Mouse (Mus musculus) left cerebral cortex, postnatal 14 days (tissue): ENCODE data around the gene Gm11213. TPM values are rescaled to one million over a fixed set of nuclear protein-coding genes. Genes with fewer than 3 reads are reported as not detected.

Experiments
- DNase-seq, 2 experiments: peaks; one replicate each; pipeline ENCODE4 v3.0.0; 2021 to 2022; ENCODE audit warnings: low spot score in 2 of 2, mixed read lengths in 1 of 2
- intact Hi-C: fragments of 180-260 bp; cut with DNase I; formaldehyde crosslinking; loops from one replicate; pipeline ENCODE4 v1.15.1; 2025
- long read RNA-seq, 2 experiments: library from polyadenylated mRNA; stranded (forward); transcript quantifications; one replicate each; pipeline ENCODE4 v2.0.0; 2021
- total RNA-seq, 2 experiments: library from RNA; stranded (reverse); gene quantifications; 2 replicates each; pipeline ENCODE4 v1.2.3; 2021

Gm11213 gene
- not detected for total RNA-seq
- long read RNA-seq, experiment 1, result 0 reads
- long read RNA-seq, experiment 2, result 0 reads

DNA sequence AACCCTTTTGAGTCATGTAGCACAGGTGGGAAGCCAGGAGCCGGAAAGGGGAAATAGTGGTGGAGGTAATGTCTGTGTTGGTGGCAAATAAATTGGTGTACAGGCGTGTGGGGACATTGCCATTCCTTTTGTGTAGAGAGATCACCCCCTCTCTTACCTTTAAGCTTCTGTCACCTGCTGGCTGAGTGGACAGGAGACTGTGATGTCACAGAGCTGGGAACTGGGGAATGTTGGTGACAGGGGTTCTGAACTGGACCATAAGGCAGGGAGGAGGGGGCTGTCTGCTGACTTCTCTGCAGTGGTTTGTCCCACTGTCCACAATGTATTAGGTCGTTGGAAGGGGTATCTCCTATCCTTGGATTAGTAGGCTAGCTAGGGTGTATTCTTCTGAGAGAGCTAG lies at the start of gene Gm11213:
Gene Gm11213 (minus strand): TSS at position 317 of the 400 bp plus-strand sequence.
- intact Hi-C loops, result no loop called here
- DNase-seq, result no peak

DNA sequence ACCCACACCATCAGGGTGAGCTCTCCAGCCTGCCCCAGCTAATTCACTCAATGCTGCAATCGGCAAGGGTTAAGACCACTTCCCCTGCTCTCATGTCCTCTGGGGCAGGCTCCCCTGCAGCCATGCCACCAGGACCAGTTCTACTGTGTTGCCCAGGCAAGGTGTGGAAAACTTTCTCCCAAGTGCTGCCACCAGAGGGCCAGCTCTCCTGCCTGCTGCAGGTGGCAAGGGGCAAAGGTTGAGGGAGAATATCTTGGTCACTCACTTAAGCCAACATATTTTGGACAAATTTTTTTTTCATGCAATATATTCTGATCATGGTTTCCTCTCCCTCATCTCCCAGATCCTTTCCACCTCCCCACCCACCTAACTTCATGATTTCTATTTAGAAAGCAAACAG lies 49.3 kb upstream of the Gm11213 start:
- intact Hi-C loops, result no loop called here
- no peak for DNase-seq

DNA sequence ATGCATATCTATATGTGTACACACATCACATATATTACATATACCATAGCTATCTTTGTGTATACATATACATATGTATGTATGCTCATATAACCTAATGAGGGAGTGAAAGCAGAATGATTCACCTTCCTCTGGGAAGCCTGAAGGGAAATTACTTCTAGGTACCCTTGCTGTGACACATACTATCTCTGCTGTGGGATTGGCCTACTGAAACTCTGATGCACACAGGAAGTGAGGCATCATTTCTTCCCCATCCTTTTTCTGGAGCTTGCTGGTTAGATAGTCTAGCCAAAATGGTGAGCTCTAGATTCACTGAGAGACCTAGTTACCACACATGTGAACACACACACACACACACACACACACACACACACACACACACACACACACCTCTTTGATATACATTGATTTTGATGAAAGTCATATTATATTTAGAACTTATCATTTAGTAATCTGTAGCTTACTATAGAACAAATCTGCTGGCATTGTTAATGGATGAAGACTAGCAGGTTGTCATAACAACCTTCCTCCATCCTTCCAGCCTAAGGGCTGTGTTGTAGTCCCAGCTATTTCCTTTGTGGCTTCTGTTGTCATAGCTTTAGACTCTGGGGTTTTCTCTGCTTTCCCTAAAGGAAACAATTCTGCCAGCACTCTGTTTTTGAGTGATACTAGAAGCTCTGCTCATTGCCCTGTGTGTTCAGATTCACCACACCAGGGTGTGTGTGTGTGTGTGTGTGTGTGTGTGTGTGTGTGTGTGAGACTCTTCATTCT lies 39.1 kb upstream of the Gm11213 start:
- intact Hi-C loops, result no loop called here

DNA sequence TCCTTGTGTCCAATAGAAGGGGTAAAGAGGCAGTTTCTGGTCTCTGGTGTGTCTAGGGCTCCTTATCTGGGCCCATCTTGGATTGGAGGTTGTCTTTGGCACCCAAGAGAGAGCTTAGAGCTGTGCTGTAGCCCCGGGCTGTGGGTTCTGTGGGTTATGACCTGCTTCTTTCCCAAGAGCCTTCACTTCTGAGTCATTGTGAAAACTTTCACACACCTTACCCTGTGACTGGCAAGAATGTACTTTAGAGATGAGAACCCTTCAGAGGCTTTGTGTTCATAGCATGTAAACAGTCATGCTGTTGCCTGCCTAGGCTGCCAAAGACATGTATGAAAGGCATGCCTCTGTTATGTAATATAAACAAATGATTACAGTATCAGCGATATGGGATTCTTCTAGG lies 34.8 kb upstream of the Gm11213 start:
- intact Hi-C loops, result no loop called here
- no peak for DNase-seq

More for the DNA sequence above, 39.1 kb upstream of the Gm11213 start:
- no peak for DNase-seq

DNA sequence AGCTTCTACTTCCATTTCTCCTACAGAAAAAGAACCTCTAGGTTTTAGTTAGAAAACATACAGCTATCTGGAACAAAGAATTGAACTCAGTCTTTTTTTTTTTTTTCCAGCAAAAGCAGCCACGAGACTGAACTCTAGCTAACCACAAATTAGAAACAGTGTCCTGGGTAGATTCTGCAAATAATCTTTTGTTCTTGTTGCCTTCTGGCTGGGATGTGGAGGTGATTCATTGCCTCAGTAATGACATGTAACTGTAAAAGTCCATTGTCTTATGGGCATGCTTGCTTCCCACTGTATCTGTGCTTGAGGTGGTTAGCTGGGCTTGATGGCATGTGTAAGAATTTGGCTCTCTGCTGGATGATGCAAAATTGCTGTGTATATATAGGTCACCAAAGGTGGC lies 33.5 kb upstream of the Gm11213 start:
- DNase-seq, result no peak
- intact Hi-C loops, result no loop called here

DNA sequence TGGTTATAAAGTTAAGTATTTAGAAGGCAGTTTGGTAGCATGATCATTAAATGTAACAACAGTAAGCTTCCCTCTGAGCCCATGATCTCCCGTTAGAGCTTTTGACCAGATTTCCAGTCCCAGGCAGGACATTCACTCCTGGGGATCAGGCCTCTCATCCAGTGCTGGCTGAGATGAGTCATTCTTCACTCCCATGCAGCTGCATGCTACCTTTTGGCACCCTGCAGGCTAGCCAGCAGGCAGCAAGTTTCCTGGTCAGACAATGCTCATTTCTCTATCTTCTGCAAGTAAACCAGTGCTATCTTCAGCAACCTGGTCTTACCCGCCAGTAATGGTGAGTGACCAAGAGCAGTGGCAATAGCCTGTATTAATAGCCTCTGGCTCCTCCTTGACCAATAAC lies 28.1 kb upstream of the Gm11213 start:
- intact Hi-C loops, result no loop called here

DNA sequence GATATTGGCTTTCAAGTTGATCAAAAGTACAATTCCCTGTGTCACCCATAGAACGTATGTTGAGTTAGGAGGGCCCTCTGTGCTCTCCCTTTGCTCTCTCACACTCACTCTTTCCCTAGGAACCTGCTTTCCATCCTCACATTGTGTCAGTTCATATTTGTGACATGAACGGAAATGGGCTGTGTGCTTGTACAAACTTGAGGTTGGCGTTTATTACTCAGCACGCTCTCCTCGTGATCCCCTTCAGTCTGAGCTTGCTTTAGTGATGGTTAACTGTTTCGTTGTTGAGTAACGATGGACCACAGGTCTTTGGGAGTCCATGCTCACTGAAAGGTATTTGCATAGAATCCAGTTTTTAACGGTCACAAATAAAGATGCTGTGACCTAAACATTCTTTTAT lies 22.1 kb upstream of the Gm11213 start:
- intact Hi-C loops, result no loop called here
- no peak for DNase-seq

More for the DNA sequence above, 28.1 kb upstream of the Gm11213 start:
- no peak for DNase-seq

DNA sequence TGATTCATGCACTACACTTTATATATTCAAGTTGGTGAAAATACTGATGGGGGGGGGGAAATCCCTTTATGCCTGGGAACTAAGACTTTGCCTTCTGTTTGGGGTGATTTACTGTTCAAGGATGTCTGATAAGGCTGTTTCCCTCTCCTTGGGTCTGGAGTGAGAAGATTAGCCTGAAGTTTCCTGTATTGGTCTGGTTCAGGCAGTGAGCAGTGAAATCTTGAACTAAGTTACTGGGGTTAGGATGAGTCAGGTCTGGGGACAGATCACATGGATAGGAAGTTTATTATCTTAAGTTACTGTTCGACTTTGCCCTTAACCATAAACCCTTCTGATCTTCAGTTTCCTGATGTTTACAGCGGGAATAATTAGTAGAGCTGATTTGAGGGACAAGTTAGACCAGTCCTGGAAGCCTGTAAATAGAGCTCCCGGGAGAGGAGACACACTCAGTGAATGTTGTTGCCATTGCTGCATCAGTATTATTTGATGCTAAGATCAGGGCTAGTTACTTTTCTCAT lies 20.6 kb upstream of the Gm11213 start:
- intact Hi-C loops, result no loop called here
- no peak for DNase-seq

DNA sequence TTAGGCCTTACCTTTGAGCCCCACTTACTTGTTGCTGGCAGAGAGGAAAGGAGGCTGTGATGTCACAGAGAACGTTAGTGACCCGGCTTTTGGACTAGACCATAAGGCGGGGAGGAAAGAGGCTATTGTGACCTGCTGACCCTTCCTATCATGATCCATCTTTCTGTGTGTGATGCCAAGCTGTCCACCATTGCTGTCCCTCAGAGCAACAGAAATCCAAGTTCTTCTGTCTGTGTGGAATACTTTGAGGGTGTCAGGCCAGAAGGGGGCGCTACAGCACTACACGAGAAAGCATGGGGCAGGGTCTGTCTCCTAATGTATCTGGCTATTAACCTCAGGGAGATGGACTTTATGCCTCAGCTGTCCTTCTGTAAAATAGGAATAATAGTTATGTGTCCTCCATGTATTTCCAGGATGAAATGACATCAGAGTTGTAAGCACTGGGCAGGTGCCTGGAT lies 17.3 kb upstream of the Gm11213 start, which contains the start of gene Tex48:
Gene Tex48 (minus strand): TSS at position 51 of the 458 bp plus-strand sequence.
- intact Hi-C loops, result no loop called here
- no peak for DNase-seq

DNA sequence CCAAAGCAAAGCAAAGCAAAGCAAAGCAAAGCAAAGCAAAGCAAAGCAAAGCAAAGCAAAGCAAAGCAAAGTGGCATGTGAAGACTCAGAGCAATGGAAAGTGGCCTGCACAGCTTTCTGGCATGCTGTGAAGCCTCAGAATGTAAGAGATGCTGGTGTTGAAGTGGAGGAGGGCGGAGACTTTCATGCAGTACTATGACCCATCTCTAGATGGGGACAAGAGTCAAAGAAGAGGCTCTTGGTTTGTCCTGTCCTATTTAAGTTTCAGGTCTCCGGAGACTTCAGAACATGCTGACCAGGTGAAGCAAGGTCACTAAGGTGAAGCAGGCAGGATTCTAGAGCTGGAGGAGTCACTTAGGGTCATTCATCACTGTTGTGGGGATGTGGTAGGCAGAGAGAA lies 16.8 kb upstream of the Gm11213 start:
- DNase-seq, result no peak
- intact Hi-C loops, result no loop called here

DNA sequence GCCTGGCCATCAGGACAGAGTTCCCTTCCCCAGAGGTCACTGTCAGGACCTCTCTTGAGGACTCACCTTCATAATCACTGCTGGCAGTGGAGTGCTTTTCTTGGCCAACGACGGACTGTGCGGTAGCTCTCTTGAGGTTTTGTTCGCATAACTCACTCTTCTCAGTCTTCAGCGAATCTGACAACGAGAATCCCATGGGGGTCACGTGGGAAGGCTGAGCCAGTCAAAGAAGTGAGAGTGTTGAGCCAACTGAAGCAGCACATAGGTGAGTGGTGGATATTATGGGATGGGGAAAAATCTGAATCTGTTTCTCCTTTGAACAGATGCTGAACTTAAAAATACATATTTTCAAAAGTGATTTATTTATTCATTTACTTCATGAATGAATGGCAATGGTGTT lies 3.3 kb upstream of the Gm11213 start:
- intact Hi-C loops, result no loop called here
- DNase-seq, result no peak

DNA sequence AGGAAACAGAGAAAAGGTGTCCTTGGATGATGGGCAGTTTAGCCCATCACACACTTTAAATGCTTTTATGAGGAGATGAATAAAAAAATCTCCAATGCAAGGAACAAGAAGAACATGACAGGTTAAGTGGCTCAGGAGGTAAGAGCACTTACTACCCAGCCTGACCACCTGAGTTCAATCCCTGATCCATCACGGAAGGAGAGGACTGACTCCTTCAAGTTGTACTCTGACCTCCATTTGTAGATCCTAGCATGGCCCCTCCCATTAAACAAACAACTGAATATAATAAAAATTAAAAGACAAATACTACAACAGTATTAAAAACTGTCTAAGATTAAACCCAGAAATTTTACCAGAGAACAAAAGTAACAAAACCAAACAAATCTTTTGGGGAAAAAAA lies 907 bp upstream of the Gm11213 start:
- no peak for DNase-seq
- intact Hi-C loops, result no loop called here

DNA sequence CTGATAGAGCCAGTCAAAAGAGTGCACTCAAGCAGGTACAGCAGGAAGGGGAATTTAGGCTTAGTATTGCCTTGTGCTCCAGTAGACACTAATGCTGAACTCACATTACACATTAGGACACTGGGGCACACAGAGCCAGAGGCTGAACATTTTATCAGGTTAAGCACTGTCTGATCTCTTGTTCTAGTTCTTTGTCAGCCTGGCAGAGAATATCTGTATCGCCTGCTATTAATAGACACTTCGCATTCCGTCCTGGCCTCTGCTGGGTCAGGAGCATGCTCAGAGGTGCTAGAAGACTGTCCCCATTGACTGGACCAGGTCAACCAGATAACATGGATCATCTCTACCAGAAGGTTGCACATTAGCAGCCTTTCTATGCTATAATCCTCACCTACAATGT lies 484 bp upstream of the Gm11213 start:
- intact Hi-C loops, result no loop called here
- no peak for DNase-seq

DNA sequence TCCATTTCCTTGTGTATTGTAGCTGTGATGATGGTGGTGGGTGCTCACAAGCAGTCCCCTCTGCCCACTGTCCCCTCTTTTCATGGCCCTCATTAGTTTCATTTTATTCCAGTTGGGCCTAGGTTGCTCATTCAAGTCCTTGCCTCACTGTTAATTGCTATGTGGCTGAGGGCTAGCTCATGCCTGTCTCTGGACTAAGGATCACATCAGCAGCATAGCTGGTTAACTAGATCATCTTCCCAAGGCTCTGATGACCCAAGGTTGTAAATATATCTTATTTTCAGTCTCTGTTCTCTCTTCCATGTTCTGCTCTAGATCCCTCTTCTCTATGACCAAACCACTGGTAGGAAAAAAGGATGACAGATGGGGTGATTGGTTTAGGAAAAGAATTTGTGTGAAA lies 3.8 kb downstream of the Gm11213 start:
- DNase-seq, result no peak
- intact Hi-C loops, result no loop called here

DNA sequence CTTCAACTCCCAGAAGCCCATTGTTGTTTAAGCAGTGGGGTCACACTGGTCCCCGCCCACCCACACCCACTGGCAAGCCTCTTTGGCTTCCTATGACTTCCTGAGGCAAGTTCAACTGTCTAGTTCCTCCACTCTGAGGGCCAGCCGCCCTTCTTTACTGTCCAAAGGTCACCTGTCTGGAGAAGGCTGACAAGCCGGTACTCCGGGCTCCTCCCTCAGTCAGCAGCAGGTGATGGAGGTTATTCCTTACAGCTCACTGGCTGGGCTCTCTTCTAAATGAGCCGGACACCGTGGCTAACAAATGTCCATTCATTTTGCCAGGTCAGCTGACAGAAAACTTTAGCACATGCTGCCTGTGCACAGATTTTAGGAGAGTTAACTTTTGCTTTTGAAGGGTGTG lies 4.3 kb downstream of the Gm11213 start:
- intact Hi-C loops, result no loop called here

DNA sequence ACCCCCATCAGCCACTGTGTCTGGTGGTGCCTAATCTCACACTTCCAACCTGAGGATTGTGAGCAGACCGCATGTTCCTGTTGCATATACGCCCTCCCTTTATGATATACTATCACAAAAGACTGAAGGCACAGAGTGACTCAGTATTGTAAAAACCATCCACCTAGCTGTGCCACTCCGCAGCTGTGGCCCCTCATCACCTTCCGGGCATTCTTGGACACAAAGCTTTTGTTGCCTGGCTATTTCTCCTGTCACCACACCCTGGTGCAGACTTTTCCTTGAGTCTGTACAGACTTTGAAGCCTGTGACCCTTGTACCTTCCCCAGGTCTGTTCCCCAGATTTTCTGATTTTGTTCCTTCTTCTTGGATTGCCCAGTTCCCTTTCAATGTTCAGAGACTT lies 9.1 kb downstream of the Gm11213 start:
- DNase-seq, result no peak
- intact Hi-C loops, result no loop called here

More for the DNA sequence above, 4.3 kb downstream of the Gm11213 start:
- DNase-seq, result no peak

DNA sequence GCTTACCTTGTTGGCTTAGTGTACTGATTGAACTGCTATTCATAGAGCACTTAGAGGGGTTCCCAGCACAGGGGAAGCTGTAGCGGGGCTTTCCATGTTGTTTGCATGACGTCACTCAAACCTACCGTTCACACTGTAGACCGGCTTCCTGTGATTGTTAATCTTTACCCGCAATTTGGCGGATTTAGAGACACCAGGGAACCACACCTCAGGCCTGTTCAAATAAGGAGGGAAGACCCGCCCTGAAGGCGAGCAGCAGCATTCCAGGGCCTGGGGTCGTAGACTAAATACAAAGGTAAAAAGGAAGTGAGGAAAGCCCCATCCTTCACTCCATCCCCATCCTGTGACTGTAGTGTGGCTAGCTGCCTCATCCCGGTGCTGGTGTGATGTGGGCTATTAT lies 9.8 kb downstream of the Gm11213 start:
- intact Hi-C loops, result no loop called here
- DNase-seq, result no peak

DNA sequence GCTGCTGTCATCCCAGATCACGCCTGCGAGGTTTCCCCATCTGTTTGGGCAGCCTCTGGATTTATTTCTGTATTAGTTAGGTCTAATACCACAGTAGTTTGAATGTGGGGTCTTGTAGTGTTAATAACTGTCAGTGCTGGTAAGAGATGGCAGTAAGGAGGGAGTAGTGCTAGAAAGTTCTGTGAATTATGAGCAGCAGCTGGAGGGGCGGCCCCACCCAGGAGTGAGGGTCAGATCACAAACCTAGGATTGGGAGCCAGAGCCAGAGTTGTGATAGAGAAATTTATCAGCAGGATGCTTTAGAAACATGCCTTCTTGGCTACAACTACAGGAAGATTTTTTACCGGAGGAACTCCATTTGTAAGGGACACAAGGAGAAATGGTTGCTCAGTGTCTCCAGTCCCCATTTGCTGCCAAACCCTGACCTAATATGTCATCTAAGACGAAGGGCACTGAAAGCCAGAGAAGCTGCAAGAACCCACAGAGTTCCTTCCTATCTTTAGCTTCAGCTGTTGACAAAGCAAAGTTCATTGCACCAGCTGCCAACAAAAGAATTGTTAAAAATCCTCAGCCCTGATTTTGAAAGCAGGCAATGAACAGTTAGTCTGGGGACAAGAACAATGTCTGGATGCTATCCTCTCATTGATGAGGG lies 10.5 kb downstream of the Gm11213 start:
- DNase-seq, result no peak
- intact Hi-C loops, result no loop called here

DNA sequence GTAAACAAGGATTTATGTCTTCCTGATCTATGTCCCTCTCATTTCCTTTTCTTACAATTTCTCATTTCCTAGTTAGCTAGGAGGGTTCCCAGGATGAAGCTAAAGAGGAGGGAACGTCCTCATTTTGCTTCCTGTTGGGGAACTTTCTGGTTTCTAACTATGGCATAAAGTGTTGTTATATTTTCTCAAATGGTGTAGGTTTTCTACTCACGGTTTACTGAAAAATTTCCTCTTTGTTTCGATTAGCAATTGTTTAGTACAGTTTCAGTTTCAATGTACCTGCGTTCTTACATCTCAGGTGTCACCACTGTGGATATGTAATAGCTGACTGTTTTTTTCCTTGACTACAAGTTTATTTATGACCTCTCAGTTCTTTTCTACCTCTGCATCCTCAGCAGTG lies 14.5 kb downstream of the Gm11213 start:
- no peak for DNase-seq
- intact Hi-C loops, result no loop called here

DNA sequence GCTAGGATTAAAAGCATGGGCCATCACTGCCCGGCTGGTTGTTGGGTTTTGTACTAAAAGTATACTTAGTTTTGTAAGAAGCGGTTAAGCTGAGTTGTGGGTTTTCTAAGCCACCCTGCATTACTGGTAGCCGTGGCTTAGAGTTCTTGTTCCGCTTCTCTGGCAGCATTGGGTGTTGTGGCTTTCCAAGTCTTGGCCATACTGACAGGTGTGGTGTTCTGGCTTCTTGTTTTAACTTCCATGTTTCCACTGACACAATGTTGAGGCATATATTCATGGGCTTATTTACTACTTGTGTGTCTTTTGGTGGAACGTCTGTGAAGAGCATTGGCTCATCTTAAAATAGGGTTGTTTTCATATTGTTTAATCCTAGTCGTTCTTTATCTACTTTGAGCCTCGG lies 15.1 kb downstream of the Gm11213 start:
- intact Hi-C loops, result no loop called here
- DNase-seq, result no peak

DNA sequence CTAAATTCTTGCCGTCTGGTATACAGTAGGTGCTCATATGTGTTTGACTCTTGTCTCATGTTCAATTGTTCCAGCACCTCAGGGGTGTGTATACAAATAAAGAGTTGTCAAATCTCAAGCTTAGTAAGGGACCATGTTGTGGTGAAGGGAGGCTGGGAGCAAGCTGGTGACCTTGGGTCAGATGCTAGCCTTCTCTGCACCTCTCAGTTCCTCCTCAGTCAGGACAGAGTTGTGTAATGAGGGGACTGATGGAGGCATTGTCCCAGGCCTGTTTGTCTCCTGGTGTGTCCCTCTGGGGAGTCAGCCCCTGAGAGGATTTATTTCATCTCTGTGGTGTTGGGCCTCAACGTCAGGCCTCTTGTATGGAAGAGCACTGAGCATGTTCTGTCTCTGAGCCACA lies 18.8 kb downstream of the Gm11213 start:
- intact Hi-C loops, result no loop called here
- DNase-seq, result no peak
